Mouse (Mus musculus) myocyte (in vitro differentiated cells): ENCODE data around the gene Fam104a.

Experiments
- E2F4 ChIP-seq: IDR thresholded peaks from one replicate; pipeline ENCODE4 v1.6.1; 2011; ENCODE audit warnings: mild to moderate bottlenecking, control low read depth, moderate library complexity; ENCODE audit not compliant: insufficient read depth
- MAX ChIP-seq: IDR thresholded peaks from one replicate; pipeline ENCODE4 v1.6.1; 2011; ENCODE audit warnings: low read depth, mild to moderate bottlenecking, control low read depth
- MYOD1 ChIP-seq, 3 experiments: IDR thresholded peaks; one replicate each; pipeline ENCODE4 v1.6.1; 2011; ENCODE audit warnings: control low read depth in 2 of 3, low read depth in 2 of 3, mild to moderate bottlenecking in 2 of 3, moderate library complexity in 1 of 3; ENCODE audit not compliant: insufficient read length in 2 of 3, control insufficient read depth in 1 of 3
- POLR2A ChIP-seq: IDR thresholded peaks from one replicate; pipeline ENCODE4 v1.6.1; 2011; ENCODE audit warnings: low read depth, mild to moderate bottlenecking, control low read depth, moderate library complexity; ENCODE audit not compliant: insufficient read length
- POLR2AphosphoS2 ChIP-seq: IDR thresholded peaks from one replicate; pipeline ENCODE4 v1.6.1; 2011; ENCODE audit warnings: low read depth, control low read depth; ENCODE audit not compliant: insufficient read length
- SRF ChIP-seq: IDR thresholded peaks from one replicate; pipeline ENCODE4 v1.6.1; 2011; ENCODE audit warnings: low read depth; ENCODE audit not compliant: control insufficient read depth, insufficient read length
- TCF3 ChIP-seq: IDR thresholded peaks from one replicate; pipeline ENCODE4 v1.6.1; 2011; ENCODE audit warnings: low read depth, control low read depth; ENCODE audit not compliant: insufficient read length
- USF1 ChIP-seq: IDR thresholded peaks from one replicate; pipeline ENCODE4 v1.6.1; 2011; ENCODE audit warnings: low read depth, mild to moderate bottlenecking, control low read depth, moderate library complexity

- TF ChIP-seq USF1: no peak
- no peak for TF ChIP-seq TCF3
- TF ChIP-seq SRF: no peak
- TF ChIP-seq MAX: no peak
- no peak for TF ChIP-seq POLR2A
- TF ChIP-seq MYOD1 (IDR thresholded peaks at IDR 0.05; ENCODE audit: control insufficient read depth in 1 of 3, insufficient read length in 2 of 3, low read depth in 2 of 3): no peak
- TF ChIP-seq E2F4: no peak
- no peak for TF ChIP-seq POLR2AphosphoS2
These were observed 7.9 kb upstream of the Fam104a start for GRCm38 (mm10) chr11:113691851-113692250.
